Mouse (Mus musculus) spleen, adult 2 months (tissue): Measurements from ENCODE around the gene Robo2. TPM values are rescaled to one million over a fixed set of nuclear protein-coding genes. Genes with fewer than 3 reads are reported as not detected.

Experiments
- DNase-seq, 2 experiments: peaks; one replicate each; pipeline versions ENCODE4 v3.0.0 to v3.0.0-alpha.2; 2012 to 2021; ENCODE audit warnings: low spot score in 2 of 2, low read depth in 1 of 2
- H3K27ac ChIP-seq: fragments of 200-500 bp; 2 replicates; pipeline ENCODE4 v1.5.1; 2012; ENCODE audit warnings: low read length, inconsistent platforms; ENCODE audit not compliant: insufficient read depth
- H3K27me3 ChIP-seq: fragments of 200-500 bp; 2 replicates; pipeline ENCODE4 v1.6.1; 2012; ENCODE audit warnings: mild to moderate bottlenecking, moderate library complexity, low read length, inconsistent platforms; ENCODE audit not compliant: control insufficient read depth, insufficient read depth
- H3K36me3 ChIP-seq: fragments of 200-500 bp; 2 replicates; pipeline ENCODE4 v1.6.1; 2012; ENCODE audit warnings: mild to moderate bottlenecking, low read length, inconsistent platforms; ENCODE audit not compliant: control insufficient read depth, insufficient read depth
- H3K4me1 ChIP-seq: fragments of 200-500 bp; 2 replicates; pipeline ENCODE4 v1.6.1; 2011; ENCODE audit warnings: inconsistent platforms; ENCODE audit not compliant: control insufficient read depth, insufficient read depth, insufficient read length
- H3K4me3 ChIP-seq: fragments of 200-500 bp; 2 replicates; pipeline ENCODE4 v1.5.1; 2011; ENCODE audit warnings: mild to moderate bottlenecking, inconsistent platforms; ENCODE audit not compliant: insufficient read depth, insufficient read length; ENCODE audit errors: extremely low read depth
- CTCF ChIP-seq: fragments of 200-500 bp; IDR thresholded peaks from 2 replicates; pipeline ENCODE4 v1.5.1; 2011; ENCODE audit warnings: mild to moderate bottlenecking, inconsistent platforms; ENCODE audit not compliant: insufficient read depth, insufficient read length, insufficient replicate concordance; ENCODE audit errors: extremely low read depth
- POLR2A ChIP-seq: fragments of 200-500 bp; IDR thresholded peaks from 2 replicates; pipeline ENCODE4 v1.6.1; 2011; ENCODE audit warnings: low read depth, low read length, inconsistent platforms
- WGBS: fragments of 180-500 bp; shearing (Covaris S2); methylation state at CpG from one replicate; pipeline ENCODE4 v1.1.7; 2018; 5-methylcytosine and 5-hydroxymethylcytosine counted together
- polyA plus RNA-seq: library from polyadenylated mRNA; depleted of rRNA; stranded (reverse); fragments of >200 nt; gene quantifications from 2 replicates; pipeline ENCODE4 v1.2.3, GENCODE M21; 2012

The Robo2 gene
- polyA plus RNA-seq, 1 experiment: 5.2 TPM

GRCm38 (mm10) chr16:74241534-74241933 is 170.1 kb downstream of the Robo2 start:
- Histone ChIP-seq H3K27me3 (no peaks in the 10 kb centered on the region), H3K4me1 (no peaks in the 10 kb centered on the region), H3K27ac (no peak overlapping the region), H3K36me3 (no peaks in the 10 kb centered on the region), H3K4me3 (no peak overlapping the region)
- no peak for DNase-seq
- TF ChIP-seq POLR2A (no peak), CTCF (no peak)
- 78% methylated on average over 1 of the region's 1 CpGs for WGBS

- Histone ChIP-seq H3K4me3 (no peak overlapping the region), H3K27ac (no peak overlapping the region), H3K27me3 (no peaks in the 10 kb centered on the region), H3K36me3 (no peaks in the 10 kb centered on the region), H3K4me1 (no peaks in the 10 kb centered on the region)
- TF ChIP-seq POLR2A (no peak), CTCF (no peak)
- DNase-seq: no peak
- 87% methylated on average over 2 of the region's 2 CpGs for WGBS
Measured at GRCm38 (mm10) chr16:74237411-74237930, 174.2 kb downstream of the Robo2 start.

GRCm38 (mm10) chr16:74234393-74235059 is 177.1 kb downstream of the Robo2 start:
- no peak for DNase-seq
- no peaks in the 10 kb centered on the region for H3K27me3 ChIP-seq
- WGBS: 77% methylated on average over 6 of the region's 6 CpGs
- no peak overlapping the region for H3K27ac ChIP-seq
- no peak overlapping the region for H3K4me3 ChIP-seq
- no peaks in the 10 kb centered on the region for H3K36me3 ChIP-seq
- TF ChIP-seq POLR2A (no peak), CTCF (no peak)
- no peaks in the 10 kb centered on the region for H3K4me1 ChIP-seq

GRCm38 (mm10) chr16:74233596-74233995 is 178.0 kb downstream of the Robo2 start:
- no peak for TF ChIP-seq CTCF
- TF ChIP-seq POLR2A: no peak
- Histone ChIP-seq H3K4me3 (no peak overlapping the region), H3K27me3 (no peaks in the 10 kb centered on the region), H3K4me1 (no peaks in the 10 kb centered on the region), H3K27ac (no peak overlapping the region), H3K36me3 (no peaks in the 10 kb centered on the region)
- DNase-seq: no peak
- WGBS: 68% methylated on average over 5 of the region's 5 CpGs

- H3K36me3 ChIP-seq: no peaks in the 10 kb centered on the region
- no peak overlapping the region for H3K27ac ChIP-seq
- H3K27me3 ChIP-seq: no peaks in the 10 kb centered on the region
- no peak overlapping the region for H3K4me3 ChIP-seq
- no peaks in the 10 kb centered on the region for H3K4me1 ChIP-seq
- no peak for TF ChIP-seq POLR2A
- no peak for TF ChIP-seq CTCF
- no peak for DNase-seq
Measured at GRCm38 (mm10) chr16:74227285-74227684, 184.3 kb downstream of the Robo2 start.

- TF ChIP-seq POLR2A (no peak), CTCF (no peak)
- no peaks in the 10 kb centered on the region for H3K4me1 ChIP-seq
- no peak for DNase-seq
- no peaks in the 10 kb centered on the region for H3K27me3 ChIP-seq
- no peaks in the 10 kb centered on the region for H3K36me3 ChIP-seq
- no peak overlapping the region for H3K27ac ChIP-seq
- 82% methylated on average over 7 of the region's 7 CpGs for WGBS
- H3K4me3 ChIP-seq: no peak overlapping the region
Measured at GRCm38 (mm10) chr16:74225423-74226272, 186.0 kb downstream of the Robo2 start.
